Mouse (Mus musculus) kidney, postnatal 14 days (tissue): Measurements from ENCODE around the gene Pcgf6.
"Not testable (repeated sequence)": the region's sequence is repeated elsewhere in the genome, so short reads cannot be mapped to it uniquely, and the experiment has no call there.

Source experiments
- DNase-seq: peaks from one replicate; pipeline ENCODE4 v3.0.0; 2022; ENCODE audit warnings: mixed read lengths

Gene Pcgf6

GRCm38 (mm10) chr19:47024954-47025353, 25.8 kb downstream of the Pcgf6 start:
- DNase-seq, result no peak

GRCm38 (mm10) chr19:47023546-47023945, 27.2 kb downstream of the Pcgf6 start:
- DNase-seq, result no peak

DNA sequence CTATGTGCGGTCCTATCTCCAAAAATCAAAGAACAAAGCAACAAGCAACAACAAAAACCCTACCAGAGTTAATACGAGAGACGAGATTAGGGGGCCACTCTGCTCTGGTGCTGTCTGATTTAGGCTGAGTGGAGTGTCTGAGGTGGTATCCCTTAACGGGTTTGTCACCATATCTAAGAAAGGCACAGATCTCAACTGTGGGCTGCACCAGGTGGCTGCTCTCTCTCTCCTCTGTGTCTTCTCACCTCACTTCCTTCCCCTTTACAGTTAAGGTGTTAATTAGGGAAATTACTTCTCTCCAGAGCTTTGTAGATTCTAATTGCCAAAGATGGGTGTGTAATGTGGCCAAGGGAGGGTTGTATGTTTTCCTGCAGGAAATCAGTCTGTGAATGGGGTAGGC, 28.0 kb downstream of the Pcgf6 start:
- no peak for DNase-seq

GRCm38 (mm10) chr19:47019326-47019725, 31.4 kb downstream of the Pcgf6 start:
- no peak for DNase-seq

- DNase-seq, result no peak
These were observed 32.4 kb downstream of the Pcgf6 start for GRCm38 (mm10) chr19:47018330-47018729.

DNA sequence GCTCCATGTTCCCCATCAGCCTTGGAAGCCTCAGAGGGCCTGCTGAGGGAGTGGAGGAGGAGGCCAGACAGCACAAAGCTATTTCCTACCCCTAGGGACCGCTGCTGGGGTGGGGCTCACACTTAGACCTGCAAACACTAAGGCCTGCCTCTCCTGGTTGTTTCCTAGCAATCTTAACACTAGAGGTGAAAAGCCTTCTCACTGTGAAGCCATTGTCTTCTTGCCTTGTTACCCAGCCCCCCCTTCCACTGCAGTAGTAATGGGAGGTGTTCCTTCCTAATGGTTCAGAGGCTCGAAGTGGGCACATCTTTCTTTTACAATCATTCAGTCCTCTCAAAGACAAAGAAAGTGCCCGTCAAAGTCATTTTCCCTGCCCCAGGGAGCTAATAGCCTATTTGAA, 32.9 kb downstream of the Pcgf6 start:
- DNase-seq, result no peak

GRCm38 (mm10) chr19:47016487-47016886, 34.2 kb downstream of the Pcgf6 start:
- DNase-seq, result peak; percentile 86

DNA sequence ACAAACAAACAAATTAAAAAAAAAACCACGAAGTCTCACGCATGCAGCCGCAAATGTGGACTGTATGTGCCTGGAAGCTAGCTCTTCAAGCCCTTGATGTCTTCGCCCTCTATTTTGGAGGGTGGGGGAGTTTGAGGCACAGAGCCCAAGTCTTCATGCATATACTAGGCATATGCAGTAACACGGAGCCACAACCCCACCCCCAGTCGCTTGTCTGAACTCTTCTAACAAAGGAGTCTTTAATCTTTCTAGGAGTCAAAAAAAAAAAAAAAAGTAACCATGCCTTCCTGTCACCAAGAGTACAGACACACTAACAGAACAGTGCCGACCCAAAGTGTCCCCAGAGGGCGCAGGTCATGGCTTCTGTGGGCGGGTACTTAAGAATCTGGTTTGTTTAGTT, 34.7 kb downstream of the Pcgf6 start:
- no peak for DNase-seq

DNA sequence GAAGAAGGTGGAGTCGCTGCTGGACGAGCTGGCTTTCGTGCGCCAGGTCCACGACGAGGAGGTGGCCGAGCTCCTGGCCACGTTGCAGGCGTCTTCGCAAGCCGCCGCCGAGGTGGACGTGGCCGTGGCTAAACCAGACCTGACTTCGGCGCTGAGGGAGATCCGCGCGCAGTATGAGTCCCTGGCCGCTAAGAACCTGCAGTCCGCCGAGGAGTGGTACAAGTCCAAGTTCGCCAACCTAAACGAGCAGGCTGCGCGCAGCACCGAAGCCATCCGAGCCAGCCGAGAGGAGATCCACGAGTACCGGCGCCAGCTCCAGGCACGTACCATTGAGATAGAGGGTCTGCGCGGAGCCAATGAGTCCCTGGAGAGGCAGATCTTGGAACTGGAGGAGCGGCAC, 35.3 kb downstream of the Pcgf6 start:
- DNase-seq, result no peak

DNA sequence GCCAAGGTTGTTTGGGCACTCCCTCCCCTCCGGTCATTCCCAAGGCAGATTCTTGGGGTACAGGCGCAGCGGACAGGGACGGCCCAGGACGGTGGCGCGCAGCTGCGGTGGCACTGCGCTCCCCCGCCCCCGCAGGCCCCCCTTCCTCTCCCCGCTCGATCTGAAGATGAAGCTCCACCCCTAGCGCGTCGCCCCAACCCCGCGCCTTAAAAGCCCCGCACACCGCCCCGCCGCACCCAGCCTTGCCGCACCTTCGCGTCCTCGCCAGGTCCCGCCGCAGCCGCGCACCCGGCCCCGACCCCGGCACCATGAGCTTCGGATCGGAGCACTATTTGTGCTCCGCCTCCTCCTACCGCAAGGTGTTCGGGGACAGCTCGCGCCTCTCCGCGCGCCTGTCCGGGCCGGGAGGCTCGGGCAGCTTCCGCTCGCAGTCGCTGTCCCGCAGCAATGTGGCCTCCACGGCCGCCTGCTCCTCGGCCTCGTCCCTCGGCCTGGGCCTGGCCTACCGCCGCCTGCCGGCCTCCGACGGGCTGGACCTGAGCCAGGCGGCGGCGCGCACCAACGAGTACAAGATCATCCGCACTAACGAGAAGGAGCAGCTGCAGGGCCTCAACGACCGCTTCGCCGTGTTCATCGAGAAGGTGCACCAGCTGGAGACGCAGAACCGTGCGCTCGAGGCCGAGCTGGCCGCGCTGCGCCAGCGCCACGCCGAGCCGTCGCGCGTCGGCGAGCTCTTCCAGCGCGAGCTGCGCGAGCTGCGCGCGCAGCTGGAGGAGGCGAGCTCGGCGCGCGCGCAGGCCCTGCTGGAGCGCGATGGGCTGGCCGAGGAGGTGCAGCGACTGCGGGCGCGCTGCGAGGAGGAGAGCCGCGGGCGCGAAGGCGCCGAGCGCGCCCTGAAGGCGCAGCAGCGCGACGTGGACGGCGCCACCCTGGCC, 36.0 kb downstream of the Pcgf6 start, which contains the start of the genes Ina and Nt5c2:
Gene Ina (plus strand): TSS at position 252 of the 935 bp plus-strand sequence.
Gene Nt5c2 (minus strand): TSS at position 707 of the 935 bp plus-strand sequence.
- DNase-seq, result peak; percentile 55

GRCm38 (mm10) chr19:47014159-47014446, 36.6 kb downstream of the Pcgf6 start:
- no peak for DNase-seq

DNA sequence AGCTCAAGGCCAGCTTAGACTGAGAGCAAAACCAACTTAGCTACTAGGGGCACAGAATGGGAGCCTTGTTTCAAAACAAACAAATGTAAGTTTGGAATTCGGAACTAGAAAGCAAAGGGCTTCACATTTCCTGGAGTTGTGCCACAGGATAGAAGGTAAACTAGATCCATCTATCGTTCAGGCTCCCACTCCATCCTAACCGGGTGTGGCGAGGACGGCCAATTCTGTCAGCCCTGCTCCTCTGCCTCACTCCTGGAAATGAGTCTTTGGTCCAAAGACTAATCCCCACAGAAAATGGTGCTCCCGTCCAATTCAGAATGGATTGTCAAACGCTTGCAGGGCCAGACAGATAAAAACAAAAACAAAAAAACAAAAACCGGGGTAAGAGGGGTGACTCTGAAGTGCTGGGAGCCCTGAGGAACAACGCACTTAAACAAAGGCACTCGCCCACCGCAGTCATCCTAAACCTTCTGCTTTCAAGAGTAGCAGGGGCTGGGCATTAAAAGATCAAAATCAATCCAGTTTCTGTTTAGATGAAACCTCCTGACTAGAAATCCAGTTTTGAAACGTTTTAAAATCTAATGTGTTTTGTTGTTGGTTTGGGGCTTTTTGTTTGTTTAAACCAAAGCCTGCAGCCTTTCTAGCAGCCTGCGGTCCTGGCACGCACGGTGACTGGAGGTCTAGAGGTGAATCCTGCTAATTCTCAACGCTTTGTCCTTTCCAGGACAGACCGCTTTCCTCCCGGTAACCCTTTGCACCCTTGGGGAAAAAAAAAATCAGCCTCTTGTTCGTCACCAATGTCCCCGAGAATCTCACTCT, 37.2 kb downstream of the Pcgf6 start:
- DNase-seq, result no peak

GRCm38 (mm10) chr19:47012521-47013130, 38.1 kb downstream of the Pcgf6 start:
- no peak for DNase-seq

DNA sequence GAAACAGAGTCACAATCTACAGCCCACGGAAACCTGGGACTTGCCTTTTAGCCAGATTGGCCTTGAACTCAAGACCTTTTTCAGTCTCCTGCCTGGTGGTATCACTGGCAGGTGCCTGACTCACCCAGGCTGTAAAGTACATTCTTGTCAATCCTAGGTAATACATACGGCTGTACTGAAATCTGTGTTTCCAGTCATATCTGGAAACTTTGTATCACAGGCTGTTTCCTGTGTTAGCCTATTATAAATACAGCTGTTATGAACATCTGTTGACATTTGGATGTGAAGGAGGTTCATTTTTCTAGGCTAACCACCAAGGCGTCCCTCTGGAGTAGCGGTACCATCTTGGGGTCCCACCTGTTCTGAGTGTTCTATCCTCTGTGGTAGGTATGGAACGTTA, 40.8 kb downstream of the Pcgf6 start:
- no peak for DNase-seq

DNA sequence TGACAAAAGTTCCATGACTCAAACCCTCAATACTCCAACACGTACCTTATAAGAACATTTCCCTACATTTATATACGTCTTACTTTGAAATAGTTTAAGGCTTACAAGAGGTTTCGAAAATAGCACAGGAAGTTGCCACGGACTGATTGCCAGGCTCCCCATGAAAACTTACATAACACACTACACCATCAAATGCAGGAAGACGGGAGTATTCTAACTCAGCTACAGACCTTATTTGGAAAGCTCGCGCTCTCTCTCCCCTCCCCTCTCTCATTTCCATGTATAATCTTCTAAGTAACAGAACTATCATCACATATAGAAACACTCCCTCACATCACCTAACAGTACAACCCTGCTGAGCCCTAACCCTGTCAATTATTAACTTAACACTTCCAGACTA, 41.3 kb downstream of the Pcgf6 start:
- no peak for DNase-seq

DNA sequence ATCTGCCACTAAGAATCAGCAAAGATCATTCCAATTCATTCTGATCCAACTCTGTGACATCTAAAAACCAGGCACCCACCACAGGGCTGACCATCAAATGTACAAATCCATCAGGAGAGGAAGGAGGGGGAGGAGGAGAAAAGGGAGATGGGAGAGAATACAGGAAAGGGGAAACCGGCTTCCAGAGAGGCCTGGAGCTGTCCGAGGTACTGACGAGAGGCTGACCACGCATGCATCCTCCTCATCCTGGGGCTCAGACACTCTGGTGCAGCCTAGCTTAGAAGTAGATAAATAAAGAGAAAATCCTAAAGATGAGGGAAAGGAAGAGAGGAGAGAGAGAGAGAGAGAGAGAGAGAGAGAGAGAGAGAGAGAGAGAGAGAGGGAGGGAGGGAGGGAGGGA, 44.4 kb downstream of the Pcgf6 start:
- DNase-seq, result peak; percentile 72

- no peak for DNase-seq
These were observed 44.8 kb downstream of the Pcgf6 start for GRCm38 (mm10) chr19:47005873-47006272.

DNA sequence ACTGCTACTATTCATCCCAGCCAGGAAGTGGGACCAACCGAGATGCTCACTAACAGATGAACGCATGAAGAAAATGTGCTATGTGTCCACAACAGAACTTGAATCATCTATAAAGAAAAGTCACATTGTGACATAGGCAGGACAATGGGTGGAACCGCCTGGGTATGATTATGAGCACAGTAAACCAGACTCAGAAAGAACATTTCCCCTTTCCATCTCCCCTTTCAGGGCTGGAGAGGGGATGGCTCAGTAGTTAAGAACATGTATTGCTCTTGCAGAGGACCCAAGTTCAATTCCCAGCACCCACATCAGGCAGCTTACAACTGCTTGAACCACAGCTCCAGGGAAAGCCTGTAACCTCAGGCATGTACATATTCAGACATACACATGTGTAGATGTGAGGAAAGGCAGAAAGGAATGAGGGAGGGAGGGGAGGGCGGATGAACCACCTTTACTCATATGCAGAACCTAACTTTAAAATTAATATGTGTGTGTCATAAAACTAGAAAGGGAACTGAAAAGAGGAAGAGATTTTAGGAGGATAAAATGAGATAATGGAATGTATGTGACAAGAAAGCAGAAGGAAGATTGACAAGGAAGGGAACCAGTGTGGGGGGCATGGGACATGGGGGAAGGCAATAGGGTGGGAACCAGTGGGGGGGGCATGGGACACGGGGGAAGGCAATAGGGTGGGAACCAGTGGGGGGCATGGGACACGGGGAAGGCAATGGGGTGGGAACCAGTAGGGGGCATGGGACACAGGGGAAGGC, 46.8 kb downstream of the Pcgf6 start:
- DNase-seq, result no peak

GRCm38 (mm10) chr19:47000357-47000756, 50.3 kb downstream of the Pcgf6 start:
- not testable (repeated sequence) for DNase-seq

DNA sequence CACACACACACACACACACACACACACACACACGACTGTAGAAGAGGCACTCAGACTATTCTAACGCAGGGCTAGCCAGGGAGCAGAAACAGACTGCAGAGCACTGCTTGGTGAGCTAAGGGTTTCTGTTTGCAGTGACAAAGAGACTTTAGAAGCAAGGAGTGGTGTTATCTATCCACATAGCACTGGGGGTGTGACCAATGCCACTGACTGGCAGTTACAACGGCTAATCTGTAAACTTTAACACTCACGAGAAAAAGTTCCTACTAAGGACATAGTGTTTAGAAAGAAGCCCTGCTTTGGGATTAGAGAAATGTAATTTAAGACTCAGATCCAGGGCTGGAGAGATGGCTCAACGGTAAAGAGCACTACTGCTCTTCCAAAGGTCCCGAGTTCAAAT, 51.0 kb downstream of the Pcgf6 start:
- no peak for DNase-seq

- DNase-seq, result no peak
These were observed 51.8 kb downstream of the Pcgf6 start for GRCm38 (mm10) chr19:46998953-46999352.

DNA sequence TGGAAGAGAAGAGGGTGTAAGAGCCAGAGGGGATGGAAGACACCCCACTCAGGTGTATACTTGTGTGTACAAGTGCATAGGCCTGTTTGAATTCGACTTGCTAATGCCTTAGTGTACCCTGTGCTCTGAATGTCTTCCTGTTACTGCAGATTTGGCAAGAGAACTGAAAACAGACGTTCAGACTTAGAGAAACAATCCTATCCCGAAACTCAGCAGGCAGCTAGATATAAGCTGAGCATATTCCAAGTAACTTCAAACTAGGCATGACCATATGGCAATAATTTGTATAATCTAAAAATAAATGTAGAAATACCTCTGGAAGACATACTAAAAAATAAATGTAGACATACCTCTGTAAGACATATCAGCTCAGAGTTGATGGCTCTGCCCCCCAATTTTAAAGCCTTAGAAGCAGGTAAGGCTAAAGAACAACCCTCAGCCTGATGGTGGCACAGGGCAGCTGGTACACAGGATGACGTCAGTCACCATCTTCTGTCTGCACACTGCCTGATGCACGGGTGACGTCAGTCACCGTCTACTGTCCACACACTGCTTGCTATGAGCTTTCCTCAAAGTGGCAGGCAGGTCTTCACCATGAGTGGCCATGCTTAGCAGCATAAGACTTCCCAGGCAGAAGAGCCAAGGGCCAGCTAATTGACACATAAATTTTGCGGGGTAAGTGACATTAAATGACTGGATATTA, 52.4 kb downstream of the Pcgf6 start:
- DNase-seq, result no peak
